ENCODE assay signal across 8 mouse cellular contexts in genomic region chr1:43730491-43730924, GRCm38 (mm10). TPM values are rescaled to one million over a fixed set of nuclear protein-coding genes. Genes with fewer than 3 reads are reported as not detected.
A peak's percentile ranks its signal among the peaks of the same experiment; 100 is the strongest.
DNase-seq lines count a peak whose midpoint lies in the region; ATAC-seq and TF ChIP-seq lines count a peak whose summit lies in the region.

Gene 1500015O10Rik, plus strand, starts transcription at chr1:43730602.

- H3K27me3 ChIP-seq in heart, embryonic 11.5 days (ENCODE audit: control insufficient read depth, insufficient read depth, low read length) = no peaks in the 10 kb centered on the region
- H3K27me3 ChIP-seq in stomach, embryonic 14.5 days (ENCODE audit: control insufficient read depth, insufficient read depth, low read length) = no peaks in the 10 kb centered on the region

- no peaks in the 10 kb centered on the region for H3K9me3 ChIP-seq in heart, embryonic 11.5 days (replicated peaks; ENCODE audit: control insufficient read depth, low read length)
- no peaks in the 10 kb centered on the region for H3K9me3 ChIP-seq in stomach, embryonic 14.5 days (ENCODE audit: control insufficient read depth, low read depth, low read length)

- WGBS in heart, embryonic 11.5 days (ENCODE audit: insufficient replicate concordance) = 55% methylated on average over 16 of the region's 16 CpGs
- 53% methylated on average over 16 of the region's 16 CpGs for WGBS in lung, adult 2 months
- WGBS in stomach, embryonic 14.5 days = 58% methylated on average over 16 of the region's 16 CpGs

- H3K36me3 ChIP-seq in heart, embryonic 11.5 days (ENCODE audit: control insufficient read depth, insufficient read depth, low read length) = no peaks in the 10 kb centered on the region
- H3K36me3 ChIP-seq in stomach, embryonic 14.5 days (ENCODE audit: control insufficient read depth, insufficient read depth, low read length) = no peaks in the 10 kb centered on the region

- ATAC-seq in heart, embryonic 11.5 days (replicated peaks; ENCODE audit: insufficient number of reproducible peaks, low FRiP score, low TSS enrichment) = no peak
- ATAC-seq in stomach, embryonic 14.5 days (ENCODE audit: insufficient number of reproducible peaks, insufficient read depth, low FRiP score, low read depth) = peak; percentile 63

- no peak for TF ChIP-seq CTCF in lung, adult 2 months (IDR thresholded peaks at IDR 0.05; ENCODE audit: insufficient read depth, low read length)

- TF ChIP-seq POLR2A in lung, adult 2 months (IDR thresholded peaks at IDR 0.05; ENCODE audit: borderline replicate concordance, extremely low read depth, low read depth, low read length) = no peak

- H3K27ac ChIP-seq in heart, embryonic 11.5 days (ENCODE audit: low read depth, low read length) = no peak within 1 kb of the TSS
- H3K27ac ChIP-seq in stomach, embryonic 14.5 days (ENCODE audit: low read length) = no peak within 1 kb of the TSS

- DNase-seq in heart, adult 11 months = peak; percentile 91
- DNase-seq in cerebellum, postnatal 10 days = peak; percentile 93 to 96
- DNase-seq in heart, adult 9 months (ENCODE audit: low spot score in 2 of 2) = peak; percentile 11 to 26
- peak; percentile 77 for DNase-seq in kidney, postnatal 10 days
- peak; percentile 17 for DNase-seq in lung, adult 2 months
- DNase-seq in spleen, postnatal 4 days (ENCODE audit: low spot score in 2 of 2) = no peak

- H3K4me2 ChIP-seq in heart, embryonic 11.5 days = no peak within 1 kb of the TSS
- H3K4me2 ChIP-seq in stomach, embryonic 14.5 days (replicated peaks; ENCODE audit: low read depth, low read length) = no peak within 1 kb of the TSS

- H3K9ac ChIP-seq in heart, embryonic 11.5 days (ENCODE audit: low read depth, low read length) = no peak within 1 kb of the TSS
- H3K9ac ChIP-seq in stomach, embryonic 14.5 days (replicated peaks; ENCODE audit: low read depth, low read length) = no peak within 1 kb of the TSS

- H3K4me3 ChIP-seq in heart, embryonic 11.5 days (ENCODE audit: low read depth, low read length) = no peak within 1 kb of the TSS
- H3K4me3 ChIP-seq in lung, adult 2 months (replicated peaks; ENCODE audit: extremely low read depth, low read depth, low read length) = no peak within 1 kb of the TSS
- H3K4me3 ChIP-seq in stomach, embryonic 14.5 days (ENCODE audit: low read depth, low read length) = no peak within 1 kb of the TSS

- H3K4me1 ChIP-seq in heart, embryonic 11.5 days (ENCODE audit: control insufficient read depth, insufficient read depth, low read length) = no peaks in the 10 kb centered on the region
- H3K4me1 ChIP-seq in lung, adult 2 months (ENCODE audit: control insufficient read depth, insufficient read depth, low read length) = peaks cover 3% of the 10 kb centered on the region; the same call in 1 of the 2 replicates
- H3K4me1 ChIP-seq in stomach, embryonic 14.5 days (ENCODE audit: control insufficient read depth, insufficient read depth, low read length) = 0 out of 2 replicates have a peak, but pooled peaks cover 3% of the 10 kb centered on the region

RNA-seq across cellular contexts. Expression of gene 1500015O10Rik, which starts in this region (rescaled TPM):
- 2.5 and 3.2 TPM in 2 replicates for polyA plus RNA-seq in heart, embryonic 11.5 days (2014; fragmentation: Nextera tagmentation; extraction: Ambion mirVana)
- 0.84 and 1.3 TPM in 2 replicates for polyA plus RNA-seq in lung, adult 2 months (2012; rRNA removed)
- 2.6 and 4.2 TPM in 2 replicates for polyA plus RNA-seq in stomach, embryonic 14.5 days (2014; fragmentation: Nextera tagmentation; extraction: Ambion mirVana)

Comparison
In these comparisons a context has a peak if more than half of its experiments do, and no peak if none do; other contexts are left out.
1. DNase-seq: peak in heart, adult 11 months (single experiment), cerebellum, postnatal 10 days (2 of 2), heart, adult 9 months (2 of 2), kidney, postnatal 10 days (single experiment) and lung, adult 2 months (single experiment); none in spleen, postnatal 4 days (0 of 2).